Mouse (Mus musculus): Measurements from ENCODE around the gene Tiam2.

Tiam2 gene

GRCm38 (mm10) chr17:3453946-3454345, 127.6 kb downstream of the Tiam2 start:
- DNase-seq: no peak

- no peak for DNase-seq
Observed at GRCm38 (mm10) chr17:3454850-3455249, 128.5 kb downstream of the Tiam2 start.

DNA sequence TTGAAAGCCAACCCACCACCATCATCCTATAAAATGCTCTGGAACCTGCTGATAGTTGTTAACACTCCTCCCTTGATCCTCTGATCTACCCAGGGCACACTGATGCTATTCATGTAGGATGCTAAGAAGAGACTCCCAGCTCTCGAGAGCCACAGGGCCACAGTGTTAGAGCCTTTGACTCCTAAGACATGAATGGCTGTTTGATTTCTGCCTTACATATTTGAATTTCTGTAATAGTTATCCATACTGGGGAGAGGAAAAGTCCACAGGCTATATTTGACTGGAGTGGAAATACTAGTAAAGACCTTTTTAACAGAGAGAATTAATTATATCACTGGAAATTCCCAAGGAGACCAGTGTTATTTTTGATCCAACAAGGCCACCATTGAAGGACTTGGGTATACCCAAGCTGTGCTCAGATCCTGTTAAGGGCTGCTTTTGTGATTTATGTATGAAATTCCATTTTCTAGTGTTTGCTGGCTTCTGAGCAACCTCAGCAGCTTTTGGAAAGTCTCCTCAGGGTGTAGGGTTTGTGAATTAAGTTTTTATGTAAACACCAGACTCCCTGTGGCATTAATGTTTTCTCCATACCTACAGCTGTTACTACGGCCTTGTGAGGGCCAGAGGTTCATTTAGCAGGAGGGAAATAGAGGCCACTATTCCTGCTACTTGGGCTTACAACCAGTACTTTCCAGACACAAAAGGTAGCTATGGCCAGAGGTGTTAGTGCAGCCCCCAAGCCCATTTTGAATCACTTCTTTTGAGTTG, 131.7 kb downstream of the Tiam2 start:
- no peak for DNase-seq

GRCm38 (mm10) chr17:3465861-3466260, 139.5 kb downstream of the Tiam2 start:
- no peak for DNase-seq

DNA sequence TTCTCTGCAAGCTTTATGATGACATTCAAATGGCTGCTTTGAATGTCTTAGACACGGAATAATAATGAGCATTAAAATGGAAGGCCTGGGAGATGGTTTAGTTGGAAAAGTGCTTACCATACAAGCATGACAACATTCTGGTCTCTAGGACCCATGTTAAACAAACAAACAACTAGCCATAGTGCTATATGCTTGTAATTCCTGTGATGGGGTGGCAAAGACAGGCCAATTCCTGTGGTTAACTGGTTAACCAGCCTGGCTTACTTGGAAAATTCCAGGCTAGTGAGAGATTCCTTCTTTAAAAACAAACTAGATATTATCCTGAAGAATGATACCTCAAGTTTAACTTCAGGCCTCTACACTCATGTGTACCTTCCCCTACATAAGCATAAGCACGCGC, 140.3 kb downstream of the Tiam2 start:
- DNase-seq: no peak

DNA sequence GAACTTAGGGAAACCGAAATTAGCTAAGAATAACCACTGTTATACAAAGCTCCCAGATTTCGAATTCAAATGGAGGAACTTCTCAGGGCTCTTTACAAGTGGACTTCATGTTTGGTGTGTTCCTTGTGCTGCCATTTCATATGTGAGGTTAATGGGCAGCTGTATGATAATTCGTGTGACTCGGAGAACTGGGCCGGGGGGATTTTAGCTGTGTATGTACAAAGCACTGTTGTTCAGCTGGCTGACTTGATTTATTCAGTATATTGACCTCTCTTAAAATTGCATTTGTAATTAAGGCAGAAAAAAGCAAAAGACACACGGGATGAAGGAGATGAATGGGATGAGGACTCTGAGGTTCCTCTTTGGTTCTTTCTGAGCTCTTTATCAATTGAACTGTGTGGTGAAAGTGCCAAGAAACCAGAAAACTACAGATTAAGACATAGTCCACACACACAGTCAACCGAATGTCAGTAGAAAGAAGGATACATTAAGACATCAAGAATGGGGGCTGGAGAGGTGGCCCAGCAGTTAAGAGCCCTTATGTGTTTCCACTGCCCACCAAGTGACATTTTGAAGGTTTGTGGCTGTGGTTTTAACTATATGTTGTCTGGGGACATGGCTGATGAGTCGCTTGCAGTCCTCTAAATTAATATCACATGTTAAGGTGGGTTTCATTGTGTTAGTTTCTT, 141.4 kb downstream of the Tiam2 start:
- DNase-seq: no peak

- DNase-seq: no peak
Observed at GRCm38 (mm10) chr17:3472018-3472417, 145.6 kb downstream of the Tiam2 start.

DNA sequence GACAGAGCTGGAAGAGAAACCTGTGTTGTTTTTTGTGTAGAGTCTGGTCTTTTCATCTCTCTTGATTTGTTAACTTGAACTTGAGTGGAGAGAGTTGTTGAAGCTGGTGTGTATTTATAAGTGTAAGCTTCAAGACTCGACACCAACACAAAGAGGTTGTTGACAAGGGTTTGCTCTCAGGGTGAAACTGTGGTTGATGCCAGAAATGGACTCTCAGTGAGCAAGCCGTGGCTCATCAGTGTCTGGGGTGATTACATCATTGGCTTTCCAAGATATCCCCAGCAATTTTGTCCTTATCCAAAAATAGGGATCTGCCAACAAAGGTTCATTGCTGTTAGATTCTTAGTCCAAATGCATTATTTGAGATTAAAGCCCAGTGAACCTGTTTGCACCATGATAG, 150.2 kb downstream of the Tiam2 start:
- no peak for DNase-seq

GRCm38 (mm10) chr17:3481576-3482575, 155.5 kb downstream of the Tiam2 start:
- no peak for DNase-seq

DNA sequence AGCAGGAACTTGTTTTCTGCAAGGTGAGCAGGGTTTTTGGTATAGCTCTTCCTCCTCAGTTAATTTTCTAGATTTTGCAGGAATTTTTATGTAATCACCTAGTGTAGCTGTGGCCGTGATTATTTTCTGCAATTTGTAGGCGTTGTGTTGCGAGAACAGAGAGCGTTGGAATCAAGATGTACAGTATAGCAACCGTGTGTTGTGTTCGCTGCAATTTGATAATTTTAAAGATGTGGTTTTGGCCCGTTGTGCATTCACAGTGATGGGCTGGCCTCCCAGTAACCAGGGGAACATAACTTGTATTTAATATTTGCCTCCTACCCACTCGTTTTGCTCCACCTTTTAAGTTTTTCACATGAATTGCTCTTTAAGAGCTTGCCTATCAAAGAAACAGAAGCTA, 156.7 kb downstream of the Tiam2 start:
- DNase-seq: no peak

DNA sequence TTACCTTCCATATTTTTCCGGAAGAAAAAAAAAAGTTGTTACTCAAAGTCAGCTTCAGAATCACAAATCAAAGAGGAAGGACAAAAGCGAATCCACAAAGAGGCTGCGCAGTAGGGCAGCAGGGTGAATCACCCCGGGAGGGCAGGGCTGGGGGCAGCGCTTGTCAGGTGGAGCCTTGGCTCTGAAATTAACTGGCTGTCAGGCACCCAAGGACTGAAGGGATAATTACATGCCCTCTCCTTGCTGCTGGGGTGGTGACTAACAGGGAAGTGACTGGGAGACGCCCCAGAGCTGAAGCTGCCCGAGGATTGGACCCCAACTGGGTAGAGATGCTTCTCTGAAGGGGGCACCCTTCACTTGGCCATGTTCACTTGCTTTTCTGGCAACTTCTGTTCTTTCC, 159.5 kb downstream of the Tiam2 start:
- no peak for DNase-seq

DNA sequence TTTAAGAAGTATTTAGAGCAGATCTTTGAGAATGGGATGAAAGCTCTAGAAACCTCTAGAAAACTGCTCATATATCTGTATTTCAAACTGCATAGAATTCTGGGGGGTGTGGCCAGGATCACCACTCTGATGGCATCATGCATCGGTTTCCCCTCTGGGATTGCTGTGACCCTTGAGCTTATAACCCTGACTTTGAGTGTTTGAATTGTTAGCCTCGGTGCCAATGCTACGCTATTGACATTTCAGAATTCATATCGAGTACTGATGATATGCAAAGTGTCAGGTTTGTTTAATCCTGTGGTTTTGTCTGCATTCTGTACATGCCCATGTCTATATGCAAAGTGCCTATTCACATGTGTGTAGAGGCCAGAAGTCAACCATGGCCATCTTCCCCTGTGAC, 160.8 kb downstream of the Tiam2 start:
- no peak for DNase-seq

GRCm38 (mm10) chr17:3487721-3488601, 161.6 kb downstream of the Tiam2 start:
- DNase-seq: no peak

DNA sequence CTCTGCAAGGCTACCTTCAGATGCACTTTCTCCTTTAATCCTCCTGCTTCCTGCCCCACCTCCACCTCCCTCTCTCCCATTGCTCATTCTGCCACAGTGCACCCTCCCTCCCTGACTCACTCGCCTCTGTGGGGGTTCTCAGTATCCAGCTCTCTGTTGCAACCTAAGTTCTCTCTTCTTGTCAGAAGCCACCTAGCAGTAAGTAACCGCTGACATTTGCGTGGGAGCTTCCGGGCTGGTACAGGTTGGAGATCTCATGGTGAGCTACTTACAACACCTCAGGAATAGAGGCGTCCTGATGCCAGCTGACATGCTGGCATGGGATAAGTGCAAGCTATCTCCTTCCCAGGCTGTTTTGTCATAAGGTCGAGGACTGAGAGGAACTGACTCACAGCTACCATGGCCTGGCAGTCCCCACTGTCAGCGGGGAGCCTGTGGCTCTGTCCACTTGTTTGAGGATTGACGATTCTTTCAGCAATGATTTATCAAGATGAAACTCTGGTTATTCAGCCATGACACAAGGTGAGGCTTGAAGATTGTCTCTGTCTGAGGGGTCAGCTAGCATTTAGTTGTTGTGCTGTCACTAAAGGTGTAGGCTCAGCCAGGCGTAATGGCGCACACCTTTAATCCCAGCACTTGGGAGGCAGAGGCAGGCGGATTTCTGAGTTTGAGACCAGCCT, 164.0 kb downstream of the Tiam2 start:
- no peak for DNase-seq

DNA sequence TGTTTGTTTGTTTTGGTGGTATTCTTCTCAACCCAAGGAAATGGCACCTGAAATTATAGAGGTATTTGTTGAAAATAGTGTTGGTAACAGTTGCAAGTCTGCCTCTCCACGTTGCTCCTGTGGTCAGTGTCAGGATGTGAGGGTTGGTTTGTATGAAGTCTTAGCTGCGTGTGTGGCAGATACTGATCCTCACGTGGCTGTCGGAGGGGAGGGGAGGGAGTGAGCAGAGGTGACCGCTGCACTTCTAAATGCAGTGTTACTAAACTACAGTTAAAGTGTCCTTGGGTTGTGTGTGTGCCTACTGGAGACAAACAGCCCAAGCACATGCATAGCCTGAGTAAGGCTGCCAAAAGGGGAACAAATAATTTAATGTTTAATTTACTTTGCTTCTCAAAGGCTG, 164.7 kb downstream of the Tiam2 start:
- DNase-seq: no peak

DNA sequence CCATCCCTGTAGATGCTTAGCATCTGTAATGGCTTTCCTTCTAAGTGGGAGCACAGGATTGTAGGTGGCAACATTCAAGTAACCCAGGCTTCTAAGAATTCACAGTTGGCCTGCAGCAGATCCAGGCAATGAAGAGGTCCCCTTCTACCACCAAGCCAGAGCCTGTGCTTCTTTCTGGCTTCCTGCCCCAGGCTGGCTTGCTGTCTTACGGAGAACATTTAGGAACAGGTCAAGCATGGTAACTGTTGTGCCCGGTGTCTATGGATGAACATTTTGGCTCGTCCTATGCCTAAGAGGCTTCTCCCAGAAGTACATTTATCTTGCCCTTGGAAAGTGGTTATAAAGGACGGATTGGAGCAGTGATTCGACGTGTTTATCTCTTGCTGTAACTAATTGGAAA, 165.3 kb downstream of the Tiam2 start:
- DNase-seq: no peak

- no peak for DNase-seq
Observed at GRCm38 (mm10) chr17:3495576-3495975, 169.2 kb downstream of the Tiam2 start.

GRCm38 (mm10) chr17:3496080-3496479, 169.7 kb downstream of the Tiam2 start:
- no peak for DNase-seq

GRCm38 (mm10) chr17:3498086-3498485, 171.7 kb downstream of the Tiam2 start:
- DNase-seq: peak in 1 of 2 experiments; percentile 5

GRCm38 (mm10) chr17:3498580-3498979, 172.2 kb downstream of the Tiam2 start:
- DNase-seq: no peak

GRCm38 (mm10) chr17:3499468-3499867, 173.1 kb downstream of the Tiam2 start:
- no peak for DNase-seq

GRCm38 (mm10) chr17:3500076-3500475, 173.7 kb downstream of the Tiam2 start:
- DNase-seq: no peak
